Mouse (Mus musculus) kidney, postnatal 0 days (tissue): ENCODE results near the gene Abhd12b. TPM values are rescaled to one million over a fixed set of nuclear protein-coding genes. Genes with fewer than 3 reads are reported as not detected.
A peak's percentile ranks its signal among the peaks of the same experiment; 100 is the strongest.
"Not testable (repeated sequence)": the region's sequence is repeated elsewhere in the genome, so short reads cannot be mapped to it uniquely, and the experiment has no call there.

Experiments
- ATAC-seq: fragments of 200-750 bp; cut with Nextera tagmentation; replicated peaks from 2 replicates; pipeline ENCODE4 v1.8.0; 2017; ENCODE audit warnings: low read depth, moderate number of reproducible peaks, moderate TSS enrichment, moderate library complexity; ENCODE audit not compliant: low FRiP score
- DNase-seq: peaks from one replicate; pipeline ENCODE4 v3.0.0-alpha.2; 2016; ENCODE audit warnings: low spot score
- H3K27ac ChIP-seq: fragments of 300-500 bp; sonication (generic); 2 replicates; pipeline ENCODE4 v1.5.1; 2014; ENCODE audit warnings: mild to moderate bottlenecking
- H3K27me3 ChIP-seq: fragments of 300-500 bp; sonication (generic); 2 replicates; pipeline ENCODE4 v1.6.1; 2014; ENCODE audit warnings: low read length, mixed read lengths; ENCODE audit not compliant: insufficient read depth
- H3K36me3 ChIP-seq: fragments of 300-500 bp; sonication (generic); 2 replicates; pipeline ENCODE4 v1.6.1; 2014; ENCODE audit warnings: low read length, mixed read lengths; ENCODE audit not compliant: insufficient read depth
- H3K4me1 ChIP-seq: fragments of 300-500 bp; sonication (generic); replicated peaks from 2 replicates; pipeline ENCODE4 v1.6.1; 2014; ENCODE audit warnings: antibody characterized with exemption, low read length, mixed read lengths; ENCODE audit not compliant: insufficient read depth
- H3K4me2 ChIP-seq: fragments of 300-500 bp; sonication (generic); 2 replicates; pipeline ENCODE4 v1.6.1; 2014; ENCODE audit warnings: mild to moderate bottlenecking, low read length, moderate library complexity, mixed read lengths
- H3K4me3 ChIP-seq: fragments of 300-500 bp; sonication (generic); replicated peaks from 2 replicates; pipeline ENCODE4 v1.5.1; 2014; ENCODE audit warnings: low read depth, low read length
- H3K9ac ChIP-seq: fragments of 300-500 bp; sonication (generic); 2 replicates; pipeline ENCODE4 v1.6.1; 2014; ENCODE audit warnings: low read depth, low read length
- H3K9me3 ChIP-seq: fragments of 300-500 bp; sonication (generic); replicated peaks from 2 replicates; pipeline ENCODE4 v1.6.1; 2016; ENCODE audit warnings: low read length, inconsistent platforms, mixed read lengths
- CTCF ChIP-seq: IDR thresholded peaks from 2 replicates; pipeline ENCODE4 v1.5.1; 2016; ENCODE audit warnings: antibody characterized with exemption, low read depth, mild to moderate bottlenecking, moderate library complexity
- whole genome bisulfite sequencing: fragments of 180-500 bp; shearing (Covaris S2); extraction: QIAGEN DNeasy Blood & Tissue Kit; methylation state at CpG from one replicate; pipeline ENCODE4 v1.1.7; 2014; 5-methylcytosine and 5-hydroxymethylcytosine counted together
- polyA plus RNA-seq: library from polyadenylated mRNA; unstranded; fragments of >200 nt; fragmentation: Nextera tagmentation; extraction: Ambion mirVana; gene quantifications from 2 replicates; pipeline ENCODE4 v1.2.1, GENCODE M21; 2015

The Abhd12b gene
- polyA plus RNA-seq, 1 experiment from 2014 or later = not detected

DNA sequence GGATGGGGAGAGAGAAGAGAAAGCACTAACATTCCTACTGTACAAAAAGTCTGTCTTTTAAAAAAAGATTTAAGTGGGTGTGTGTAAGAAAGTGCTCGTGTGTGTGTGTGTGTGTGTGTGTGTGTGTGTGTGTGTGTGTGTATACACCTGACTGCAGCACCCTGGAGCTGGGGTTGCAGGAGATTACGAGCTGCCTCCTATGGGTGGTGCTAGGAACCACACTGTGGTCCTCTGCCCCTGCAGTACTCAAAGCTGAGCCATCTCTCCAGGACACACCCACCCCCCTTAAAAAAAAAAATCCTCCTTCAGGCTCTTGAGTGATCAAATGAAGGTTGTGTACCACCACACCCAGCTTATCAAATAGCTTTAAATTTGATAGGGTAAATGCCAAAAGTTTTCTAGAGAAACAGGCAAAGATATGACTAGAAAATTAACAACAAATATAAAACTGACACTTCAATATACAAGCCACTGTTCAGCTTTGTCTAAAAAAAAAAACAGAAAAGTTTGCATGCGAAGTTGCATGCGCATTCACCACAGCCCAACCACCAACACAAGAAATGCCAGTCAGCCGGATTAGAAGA, 12.9 kb upstream of the Abhd12b start:
- H3K4me2 ChIP-seq = no peak overlapping the region
- no peak overlapping the region for H3K9ac ChIP-seq
- no peak overlapping the region for H3K27ac ChIP-seq
- H3K9me3 ChIP-seq = no peaks in the 10 kb centered on the region
- no peak overlapping the region for H3K4me3 ChIP-seq
- peaks cover 6% of the 10 kb centered on the region for H3K4me1 ChIP-seq
- ATAC-seq (no peak), DNase-seq (no peak)
- no peaks in the 10 kb centered on the region for H3K36me3 ChIP-seq
- TF ChIP-seq CTCF = no peak
- WGBS = 88% methylated on average over 5 of the region's 5 CpGs
- H3K27me3 ChIP-seq = no peaks in the 10 kb centered on the region

DNA sequence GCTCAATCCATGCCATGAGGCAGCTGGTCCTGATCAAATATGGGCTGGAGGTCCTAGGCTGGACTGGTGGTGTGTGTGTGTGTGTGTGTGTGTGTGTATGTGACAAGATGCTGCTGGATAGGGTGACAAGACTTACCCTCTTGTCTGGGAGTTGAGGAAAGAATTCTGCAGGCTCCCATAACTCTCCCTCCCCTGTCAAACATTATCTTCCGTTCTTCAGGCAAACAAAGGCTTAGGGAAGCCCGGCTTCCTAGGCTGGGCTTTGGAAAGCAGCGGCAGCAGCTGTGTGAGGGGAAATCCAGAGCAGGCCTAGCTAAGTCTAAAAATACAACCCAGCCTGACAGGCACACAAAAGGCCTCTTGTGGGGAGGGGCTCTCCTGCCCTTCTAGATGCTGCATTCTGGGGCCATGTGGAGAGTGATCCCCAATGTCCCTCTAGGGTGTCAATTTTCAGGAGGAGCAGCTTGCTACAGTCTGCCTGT, 9.8 kb upstream of the Abhd12b start:
- not testable (repeated sequence) for H3K4me2 ChIP-seq, H3K9ac ChIP-seq, H3K9me3 ChIP-seq, H3K4me3 ChIP-seq, H3K36me3 ChIP-seq, H3K27me3 ChIP-seq, H3K4me1 ChIP-seq
- peak overlapping the region; percentile 84 for H3K27ac ChIP-seq
- DNase-seq = peak; percentile 92
- 14% methylated on average over 3 of the region's 3 CpGs for WGBS
- ATAC-seq = peak; percentile 77; the same call in 1 of the 2 replicates

DNA sequence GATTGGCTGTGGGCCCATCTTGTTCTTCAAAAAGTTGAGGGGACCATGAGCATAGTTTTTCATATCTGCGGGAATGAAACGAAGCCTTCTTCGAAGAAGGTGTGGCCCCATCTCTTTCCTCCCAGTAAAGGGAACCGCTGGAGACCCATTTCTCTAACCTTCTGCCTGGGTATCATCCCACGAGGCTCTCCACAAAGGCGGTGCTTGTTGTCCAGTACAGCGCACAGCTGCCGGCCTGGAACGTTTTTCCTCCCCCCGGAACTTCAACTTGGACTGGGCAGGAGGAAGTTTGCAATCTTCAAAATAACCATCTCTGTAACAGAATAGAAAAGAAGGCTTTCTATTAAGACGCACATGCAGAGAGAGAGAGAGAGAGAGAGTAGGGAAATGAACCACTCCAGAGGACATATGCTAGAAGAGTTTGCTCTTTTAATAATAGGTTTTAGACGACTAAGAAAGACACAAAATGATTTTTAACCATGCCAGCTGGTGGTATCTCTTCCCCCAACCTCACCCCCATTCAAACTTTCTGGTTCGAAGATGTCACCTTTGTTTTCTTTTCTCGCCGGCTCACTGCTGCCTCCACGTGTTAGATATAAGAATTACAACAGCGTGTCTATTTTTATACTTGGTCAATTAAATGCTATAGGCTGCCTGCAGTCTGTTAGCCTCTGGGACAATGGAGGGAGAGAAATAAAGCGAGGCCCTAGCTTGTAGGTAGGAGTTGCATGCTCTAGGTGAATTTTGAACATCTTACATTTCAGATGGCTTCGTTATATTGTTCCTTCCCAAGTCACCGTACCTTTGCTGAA, 9.1 kb upstream of the Abhd12b start:
- Histone ChIP-seq H3K9ac (no peak overlapping the region), H3K27me3 (no peaks in the 10 kb centered on the region), H3K4me1 (peaks cover 8% of the 10 kb centered on the region; the same call in 1 of the 2 replicates), H3K4me3 (no peak overlapping the region), H3K4me2 (peak overlapping the region; percentile 30; the same call in 1 of the 2 replicates), H3K36me3 (no peaks in the 10 kb centered on the region), H3K27ac (peak overlapping the region; percentile 84), H3K9me3 (no peaks in the 10 kb centered on the region)
- WGBS = 38% methylated on average over 20 of the region's 20 CpGs
- ATAC-seq (no peak), DNase-seq (peak; percentile 80)
- TF ChIP-seq CTCF = peak; percentile 87

DNA sequence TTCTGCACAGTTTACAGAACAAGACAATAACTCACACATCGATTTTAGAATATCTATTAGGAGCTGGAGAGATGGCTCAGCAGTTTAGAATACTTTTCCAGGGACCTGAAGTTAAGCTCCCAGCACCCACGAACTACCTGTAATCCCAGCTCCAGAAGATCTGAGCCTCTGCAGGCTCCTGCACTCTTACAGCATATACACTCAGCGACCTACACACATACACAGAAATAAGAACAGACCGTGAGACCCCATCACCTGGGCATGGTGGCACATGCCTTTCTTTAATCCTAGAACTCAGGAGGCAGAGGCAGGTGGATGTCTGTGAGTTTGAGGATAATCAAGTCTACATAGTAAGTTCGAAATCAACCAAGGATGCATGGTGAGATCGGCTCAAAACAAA, 8.4 kb upstream of the Abhd12b start:
- 91% methylated on average over 6 of the region's 6 CpGs for WGBS
- Histone ChIP-seq H3K36me3 (no peaks in the 10 kb centered on the region), H3K4me2 (no peak overlapping the region), H3K27ac (0 out of 2 replicates have a peak overlapping the region, but pooled peaks have one; percentile 84), H3K9ac (no peak overlapping the region), H3K4me1 (peaks cover 8% of the 10 kb centered on the region; the same call in 1 of the 2 replicates), H3K4me3 (no peak overlapping the region), H3K27me3 (no peaks in the 10 kb centered on the region), H3K9me3 (no peaks in the 10 kb centered on the region)
- DNase-seq (no peak), ATAC-seq (no peak)
- no peak for TF ChIP-seq CTCF

DNA sequence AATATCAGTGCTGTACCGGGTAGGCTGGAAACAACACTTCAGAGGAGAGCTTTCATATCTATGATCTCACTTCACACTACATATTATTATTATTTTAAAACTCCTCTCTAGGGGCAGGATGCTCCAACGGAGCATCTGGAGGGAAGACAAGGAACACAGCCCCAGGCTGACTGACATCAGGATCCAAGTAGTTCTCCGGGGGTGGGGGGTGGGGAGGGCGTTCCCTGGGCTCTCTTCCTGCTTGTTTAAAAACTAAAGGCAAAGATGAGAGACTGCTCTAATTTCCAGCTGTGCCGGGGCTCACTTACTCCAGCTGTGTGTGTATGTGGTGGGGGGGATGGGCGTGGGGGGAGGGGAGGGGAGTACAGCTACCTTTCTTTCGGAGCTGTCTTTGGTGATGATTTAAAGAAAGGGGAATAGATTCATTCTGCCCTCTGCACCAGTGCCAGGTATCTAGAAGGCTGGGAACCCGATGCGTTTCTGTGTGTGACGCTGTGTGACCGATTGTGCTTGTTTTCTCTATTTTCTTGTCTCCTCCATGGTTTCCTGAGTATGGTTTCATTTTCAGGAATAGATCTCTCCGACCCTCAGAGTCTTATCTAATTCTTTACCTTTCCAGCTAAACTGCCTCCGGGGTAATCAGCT, 5.8 kb upstream of the Abhd12b start:
- peak overlapping the region; percentile 28; the same call in 1 of the 2 replicates for H3K9ac ChIP-seq
- WGBS = 3% methylated on average over 13 of the region's 13 CpGs
- 0 out of 2 replicates have a peak overlapping the region, but pooled peaks have one; percentile 8 for H3K27ac ChIP-seq
- H3K36me3 ChIP-seq = no peaks in the 10 kb centered on the region
- no peak for ATAC-seq
- peak overlapping the region; percentile 30 for H3K4me3 ChIP-seq
- no peaks in the 10 kb centered on the region for H3K27me3 ChIP-seq
- no peak for TF ChIP-seq CTCF
- H3K9me3 ChIP-seq = no peaks in the 10 kb centered on the region
- DNase-seq = peak; percentile 77
- H3K4me2 ChIP-seq = peak overlapping the region; percentile 69
- peaks cover 8% of the 10 kb centered on the region; the same call in 1 of the 2 replicates for H3K4me1 ChIP-seq

DNA sequence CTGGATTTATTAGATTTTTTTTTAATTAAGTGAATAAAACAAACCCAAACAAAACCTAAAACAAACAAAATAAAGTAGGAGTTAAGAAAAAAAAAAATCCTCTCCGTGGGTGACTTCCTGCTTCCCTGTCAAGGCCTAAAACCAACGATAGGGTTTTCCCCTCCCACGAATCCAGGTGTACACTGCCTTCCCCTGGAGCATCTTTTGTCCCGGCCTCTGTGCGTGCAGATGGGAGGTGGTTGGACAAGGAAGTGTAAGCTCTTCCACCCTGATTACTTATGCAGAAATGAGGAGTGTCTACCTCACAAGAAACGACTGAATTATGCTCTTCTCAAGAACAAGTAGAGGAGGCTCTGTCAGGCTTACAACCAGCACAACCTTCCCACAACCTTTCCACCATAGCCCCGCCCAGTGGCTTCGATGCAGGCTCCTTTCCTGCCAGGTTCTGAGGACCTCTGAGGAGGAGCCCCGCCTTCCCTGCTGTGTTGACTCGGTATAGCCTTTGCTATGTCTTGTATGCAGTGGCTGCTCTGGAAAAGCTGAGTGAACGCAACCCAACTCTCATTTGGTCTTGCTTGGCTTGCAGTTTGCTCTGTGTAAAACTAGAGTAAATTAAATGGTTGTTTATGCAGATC, 5.2 kb upstream of the Abhd12b start:
- Histone ChIP-seq H3K9ac (peak overlapping the region; percentile 28; the same call in 1 of the 2 replicates), H3K4me1 (peaks cover 8% of the 10 kb centered on the region; the same call in 1 of the 2 replicates), H3K4me2 (peak overlapping the region; percentile 69), H3K4me3 (peak overlapping the region; percentile 30), H3K36me3 (no peaks in the 10 kb centered on the region), H3K9me3 (no peaks in the 10 kb centered on the region), H3K27me3 (no peaks in the 10 kb centered on the region), H3K27ac (no peak overlapping the region)
- DNase-seq (no peak), ATAC-seq (no peak)
- no peak for TF ChIP-seq CTCF
- WGBS = 12% methylated on average over 11 of the region's 11 CpGs
